Mouse (Mus musculus) embryonic facial prominence, embryonic 14.5 days (tissue): Measurements from ENCODE around the gene Atf2. TPM values are rescaled to one million over a fixed set of nuclear protein-coding genes. Genes with fewer than 3 reads are reported as not detected.
"Not testable (repeated sequence)": the region's sequence is repeated elsewhere in the genome, so short reads cannot be mapped to it uniquely, and the experiment has no call there.

ENCODE experiments used
- ATAC-seq: fragments of 200-750 bp; cut with Nextera tagmentation; 2 replicates; pipeline ENCODE4 v1.8.0; 2017; ENCODE audit warnings: low read depth, moderate number of reproducible peaks, moderate TSS enrichment
- DNase-seq: peaks from one replicate; pipeline ENCODE4 v3.0.0-alpha.2; 2015; ENCODE audit warnings: low spot score
- H3K27ac ChIP-seq: fragments of 300-500 bp; sonication (generic); replicated peaks from 2 replicates; pipeline ENCODE4 v1.5.1; 2014; ENCODE audit warnings: low read depth, mild to moderate bottlenecking, low read length, moderate library complexity
- H3K27me3 ChIP-seq: fragments of 300-500 bp; sonication (generic); replicated peaks from 2 replicates; pipeline ENCODE4 v1.6.1; 2014; ENCODE audit warnings: low read length; ENCODE audit not compliant: control insufficient read depth, insufficient read depth
- H3K36me3 ChIP-seq: fragments of 300-500 bp; sonication (generic); 2 replicates; pipeline ENCODE4 v1.6.1; 2014; ENCODE audit warnings: low read length, mixed read lengths; ENCODE audit not compliant: control insufficient read depth, insufficient read depth
- H3K4me1 ChIP-seq: fragments of 300-500 bp; sonication (generic); 2 replicates; pipeline ENCODE4 v1.6.1; 2014; ENCODE audit warnings: antibody characterized with exemption, low read length; ENCODE audit not compliant: control insufficient read depth, insufficient read depth
- H3K4me2 ChIP-seq: fragments of 300-500 bp; sonication (generic); 2 replicates; pipeline ENCODE4 v1.6.1; 2014; ENCODE audit warnings: low read depth, mild to moderate bottlenecking, low read length, moderate library complexity, mixed read lengths
- H3K4me3 ChIP-seq: fragments of 300-500 bp; sonication (generic); 2 replicates; pipeline ENCODE4 v1.5.1; 2014; ENCODE audit warnings: low read depth, mild to moderate bottlenecking, low read length
- H3K9ac ChIP-seq: fragments of 300-500 bp; sonication (generic); 2 replicates; pipeline ENCODE4 v1.6.1; 2014; ENCODE audit warnings: low read depth, mild to moderate bottlenecking, low read length, moderate library complexity, mixed read lengths
- H3K9me3 ChIP-seq: fragments of 300-500 bp; sonication (generic); 2 replicates; pipeline ENCODE4 v1.6.1; 2016; ENCODE audit warnings: low read length; ENCODE audit not compliant: control insufficient read depth
- WGBS: fragments of 180-500 bp; shearing (Covaris S2); extraction: QIAGEN DNeasy Blood & Tissue Kit; methylation state at CpG from one replicate; pipeline ENCODE4 v1.1.7; 2014; 5-methylcytosine and 5-hydroxymethylcytosine counted together
- polyA plus RNA-seq: library from polyadenylated mRNA; unstranded; fragments of >200 nt; fragmentation: Nextera tagmentation; extraction: Ambion mirVana; gene quantifications from 2 replicates; pipeline ENCODE4 v1.2.1, GENCODE M21; 2014

The Atf2 gene
- polyA plus RNA-seq, 1 experiment from 2014 or later = 48.4 TPM

DNA sequence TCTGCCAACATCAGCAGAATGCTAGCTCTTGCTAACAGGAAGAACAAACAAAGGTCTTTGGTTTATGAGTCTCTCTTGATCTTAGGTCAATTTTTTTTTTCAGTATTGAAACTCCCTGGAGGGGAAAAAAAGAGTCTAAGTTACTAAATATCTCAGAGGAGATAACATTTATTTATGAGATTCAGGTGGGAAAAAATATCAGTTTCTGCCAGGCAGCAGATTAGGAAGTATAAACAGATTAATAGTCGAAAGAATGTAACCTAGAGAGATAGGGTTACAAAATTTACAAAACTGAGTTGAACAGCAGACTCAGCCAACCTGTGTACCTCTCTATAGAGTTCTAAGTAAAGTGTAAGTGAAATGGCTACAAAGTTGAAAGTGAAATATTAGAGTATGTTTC lies 7.9 kb upstream of the Atf2 start:
- DNase-seq (no peak), ATAC-seq (no peak)
- Histone ChIP-seq H3K27ac (no peak overlapping the region), H3K36me3 (no peaks in the 10 kb centered on the region), H3K4me1 (no peaks in the 10 kb centered on the region), H3K9me3 (no peaks in the 10 kb centered on the region), H3K4me3 (no peak overlapping the region), H3K4me2 (no peak overlapping the region), H3K27me3 (no peaks in the 10 kb centered on the region), H3K9ac (no peak overlapping the region)
- WGBS = 61% methylated on average over 1 of the region's 1 CpGs

DNA sequence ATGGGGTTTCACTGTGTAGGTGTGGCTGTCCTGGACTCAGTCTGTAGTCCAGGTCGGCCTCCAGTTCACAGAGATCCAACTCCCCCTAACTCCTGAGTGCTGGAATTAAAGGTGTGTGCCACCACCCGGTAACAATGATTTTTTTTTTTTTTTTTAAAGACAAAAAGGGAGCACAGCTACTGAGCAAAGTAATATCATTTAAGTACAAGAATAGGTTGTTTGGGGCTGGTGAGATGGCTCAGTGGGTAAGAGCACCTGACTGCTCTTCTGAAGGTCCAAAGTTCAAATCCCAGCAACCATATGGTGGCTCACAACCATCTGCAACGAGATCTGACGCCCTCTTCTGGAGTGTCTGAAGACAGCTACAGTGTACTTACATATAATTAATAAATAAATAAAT lies 4.5 kb upstream of the Atf2 start:
- H3K27ac ChIP-seq, ATAC-seq, H3K9me3 ChIP-seq, H3K4me1 ChIP-seq, H3K4me3 ChIP-seq, DNase-seq, H3K9ac ChIP-seq, H3K27me3 ChIP-seq, H3K36me3 ChIP-seq, H3K4me2 ChIP-seq: not testable (repeated sequence)
- 70% methylated on average over 4 of the region's 4 CpGs for WGBS

DNA sequence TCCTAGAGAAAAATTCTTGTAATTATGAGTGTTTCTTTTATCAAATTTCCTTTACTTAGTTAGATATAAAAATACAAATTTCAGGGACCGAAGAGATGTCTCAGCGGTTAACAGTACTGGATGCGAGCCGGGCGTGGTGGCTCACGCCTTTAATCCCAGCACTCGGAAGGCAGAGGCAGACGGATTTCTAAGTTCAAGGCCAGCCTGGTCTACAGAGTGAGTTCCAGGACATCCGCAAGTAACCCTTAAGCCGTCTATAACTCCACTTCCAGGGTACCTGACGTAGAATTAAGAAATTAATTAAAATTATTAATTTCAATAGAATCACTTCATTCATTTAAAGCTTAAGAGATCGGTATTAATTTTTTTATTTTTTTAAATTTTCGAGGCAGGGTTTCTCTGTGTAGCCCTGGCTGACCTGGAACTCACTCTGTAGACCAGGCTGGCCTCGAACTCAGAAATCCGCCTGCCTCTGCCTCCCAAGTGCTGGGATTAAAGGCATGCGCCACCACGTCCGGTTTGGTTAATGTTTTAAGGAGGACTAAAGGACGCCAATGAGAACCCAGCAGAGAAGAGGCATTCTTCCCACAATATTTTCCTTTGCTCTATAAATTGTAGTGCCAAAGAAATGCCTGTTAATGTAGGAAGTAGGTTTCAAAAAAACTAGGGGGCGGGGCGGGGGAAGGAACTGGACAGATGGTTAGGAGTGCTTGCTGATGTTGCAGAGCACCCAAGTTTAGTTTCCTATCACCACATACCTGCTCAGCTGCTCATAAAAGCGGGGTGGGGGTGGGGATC lies 1.2 kb upstream of the Atf2 start:
- Histone ChIP-seq H3K9ac (peak overlapping the region; percentile 67), H3K27ac (peak overlapping the region; percentile 83), H3K9me3 (no peaks in the 10 kb centered on the region), H3K27me3 (no peaks in the 10 kb centered on the region), H3K4me2 (peak overlapping the region; percentile 71), H3K4me1 (peaks cover 3% of the 10 kb centered on the region), H3K4me3 (peak overlapping the region; percentile 95), H3K36me3 (0 out of 2 replicates have a peak, but pooled peaks cover 4% of the 10 kb centered on the region)
- 64% methylated on average over 22 of the region's 22 CpGs for WGBS
- DNase-seq (no peak), ATAC-seq (no peak)

DNA sequence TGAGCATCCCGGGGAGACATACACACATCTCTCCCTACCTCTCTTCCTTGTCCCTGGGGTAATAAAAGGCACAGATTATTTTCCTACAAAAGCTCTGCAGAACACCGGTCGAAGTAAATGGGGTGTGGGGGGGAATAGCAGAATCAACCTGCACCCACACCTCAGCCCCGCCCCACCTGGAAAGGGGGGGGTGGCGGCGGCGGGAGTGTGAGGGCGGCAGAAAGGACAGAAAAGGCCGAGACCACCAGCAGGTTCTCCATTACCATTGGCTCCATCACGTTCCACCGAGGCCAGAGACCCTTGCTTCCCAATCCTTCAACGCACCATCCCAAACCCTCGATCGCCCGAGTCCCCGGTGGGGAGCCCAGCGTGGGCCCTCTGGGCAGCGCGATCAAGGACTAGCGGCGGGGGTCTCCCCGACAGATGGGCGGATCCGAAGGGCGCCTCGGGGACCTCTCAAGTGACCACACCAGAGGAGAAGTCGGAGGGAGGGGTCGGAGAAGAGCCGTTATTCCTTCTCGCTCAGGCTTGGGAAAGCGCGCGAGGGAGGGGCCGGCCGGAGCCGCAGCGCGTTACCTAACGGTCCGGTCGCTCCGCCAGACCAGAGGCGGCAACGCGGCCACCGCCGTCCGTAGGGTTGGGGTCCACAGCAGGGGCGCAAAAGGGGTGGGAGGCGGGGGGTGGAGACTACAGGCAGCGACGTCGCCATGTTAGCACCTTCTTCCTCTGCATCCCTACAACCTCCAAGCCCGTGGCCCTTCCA lies 557 bp downstream of the Atf2 start:
- H3K27ac ChIP-seq = peak overlapping the region; percentile 92
- 0 out of 2 replicates have a peak, but pooled peaks cover 4% of the 10 kb centered on the region for H3K36me3 ChIP-seq
- ATAC-seq (peak; percentile 58), DNase-seq (peak; percentile 60)
- peak overlapping the region; percentile 95 for H3K4me3 ChIP-seq
- peak overlapping the region; percentile 67 for H3K4me2 ChIP-seq
- peak overlapping the region; percentile 98 for H3K9ac ChIP-seq
- no peaks in the 10 kb centered on the region for H3K27me3 ChIP-seq
- WGBS = 0% methylated on average over 28 of the region's 54 CpGs
- no peaks in the 10 kb centered on the region for H3K9me3 ChIP-seq
- H3K4me1 ChIP-seq = peaks cover 3% of the 10 kb centered on the region

DNA sequence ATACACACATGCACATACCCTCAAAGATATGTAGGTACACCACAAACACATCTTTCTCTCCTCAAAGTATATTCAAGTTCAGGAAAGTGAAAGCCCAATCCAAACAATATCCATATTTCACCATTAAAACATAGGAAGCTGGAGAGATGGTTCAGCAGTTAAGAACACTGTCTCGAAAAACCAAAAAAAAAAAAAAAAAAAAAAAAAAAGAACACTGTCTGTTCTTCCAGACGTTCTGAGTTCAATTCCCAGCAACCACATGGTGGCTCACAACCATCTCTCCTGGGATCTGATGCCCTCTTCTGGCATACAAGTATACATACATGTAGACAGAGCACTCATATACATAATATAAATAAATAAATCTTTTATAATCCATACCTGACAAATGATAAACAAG lies 6.4 kb downstream of the Atf2 start:
- H3K4me1 ChIP-seq = no peaks in the 10 kb centered on the region
- H3K4me2 ChIP-seq = no peak overlapping the region
- ATAC-seq (no peak), DNase-seq (no peak)
- WGBS = 79% methylated on average over 2 of the region's 2 CpGs
- H3K9ac ChIP-seq = no peak overlapping the region
- 0 out of 2 replicates have a peak, but pooled peaks cover 4% of the 10 kb centered on the region for H3K36me3 ChIP-seq
- H3K9me3 ChIP-seq = no peaks in the 10 kb centered on the region
- H3K27me3 ChIP-seq = no peaks in the 10 kb centered on the region
- H3K4me3 ChIP-seq = no peak overlapping the region
- H3K27ac ChIP-seq = no peak overlapping the region

DNA sequence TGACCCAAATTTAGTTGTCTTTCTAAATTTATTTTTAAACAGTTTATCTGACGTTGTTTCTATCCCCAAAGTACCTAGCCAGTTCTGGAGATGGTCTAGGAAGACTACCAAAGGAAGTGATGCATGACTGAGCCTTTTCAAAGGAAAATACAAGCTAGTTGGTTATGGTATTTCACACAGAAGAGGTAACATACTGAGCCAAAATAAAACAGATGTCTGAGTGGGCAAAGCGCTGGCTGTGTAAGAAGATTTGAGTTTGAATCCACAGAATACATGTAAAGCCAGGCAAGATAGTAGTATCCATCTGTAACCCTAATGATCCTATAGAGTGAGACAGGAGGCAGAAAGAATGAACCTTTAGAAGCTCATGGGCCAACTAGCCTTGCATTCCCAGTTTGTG lies 14.5 kb downstream of the Atf2 start:
- Histone ChIP-seq H3K4me3 (no peak overlapping the region), H3K9me3 (no peaks in the 10 kb centered on the region), H3K4me2 (no peak overlapping the region), H3K27ac (no peak overlapping the region), H3K36me3 (peaks cover 26% of the 10 kb centered on the region), H3K9ac (no peak overlapping the region), H3K27me3 (no peaks in the 10 kb centered on the region), H3K4me1 (no peaks in the 10 kb centered on the region)
- ATAC-seq (no peak), DNase-seq (no peak)
- WGBS = 91% methylated on average over 2 of the region's 2 CpGs

DNA sequence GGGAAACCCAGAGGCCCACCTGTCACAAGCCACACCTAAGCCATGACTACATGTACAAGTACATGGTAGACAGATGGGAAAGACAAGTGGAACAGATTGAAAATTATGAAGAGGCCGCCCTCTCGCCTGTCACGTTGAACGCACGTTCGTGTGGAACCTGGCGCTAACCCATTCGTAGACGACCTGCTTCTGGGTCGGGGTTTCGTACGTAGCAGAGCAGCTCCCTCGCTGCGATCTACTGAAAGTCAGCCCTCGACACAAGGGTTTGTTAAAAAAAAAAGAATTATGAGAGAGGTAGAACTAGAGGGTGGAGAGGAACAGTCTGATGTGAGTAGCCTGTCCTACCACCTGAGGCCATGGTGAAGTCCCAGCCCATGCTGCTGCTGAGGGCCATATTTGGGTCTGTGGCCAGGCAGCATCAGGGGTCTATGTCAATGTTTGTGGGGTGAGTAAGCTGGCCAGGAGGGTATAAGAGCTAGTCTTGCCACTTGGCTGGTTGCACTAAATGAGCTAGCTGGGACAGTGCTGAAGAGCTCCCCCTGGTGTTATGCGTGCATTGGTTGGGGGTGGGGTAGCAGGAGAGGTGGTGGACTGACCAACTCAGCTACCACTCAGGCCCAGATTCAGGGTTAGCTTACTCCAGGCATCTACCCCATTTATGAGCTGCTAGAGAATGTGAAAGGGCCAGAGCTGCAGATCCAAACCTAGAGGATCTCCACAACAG lies 24.5 kb downstream of the Atf2 start:
- 82% methylated on average over 16 of the region's 16 CpGs for WGBS
- no peak for DNase-seq
- peaks cover 31% of the 10 kb centered on the region for H3K36me3 ChIP-seq
- no peaks in the 10 kb centered on the region for H3K4me1 ChIP-seq
- H3K9ac ChIP-seq = no peak overlapping the region
- H3K27me3 ChIP-seq = no peaks in the 10 kb centered on the region
- no peak overlapping the region for H3K4me3 ChIP-seq
- H3K27ac ChIP-seq = no peak overlapping the region
- no peaks in the 10 kb centered on the region for H3K9me3 ChIP-seq
- H3K4me2 ChIP-seq = no peak overlapping the region
- ATAC-seq = no peak

DNA sequence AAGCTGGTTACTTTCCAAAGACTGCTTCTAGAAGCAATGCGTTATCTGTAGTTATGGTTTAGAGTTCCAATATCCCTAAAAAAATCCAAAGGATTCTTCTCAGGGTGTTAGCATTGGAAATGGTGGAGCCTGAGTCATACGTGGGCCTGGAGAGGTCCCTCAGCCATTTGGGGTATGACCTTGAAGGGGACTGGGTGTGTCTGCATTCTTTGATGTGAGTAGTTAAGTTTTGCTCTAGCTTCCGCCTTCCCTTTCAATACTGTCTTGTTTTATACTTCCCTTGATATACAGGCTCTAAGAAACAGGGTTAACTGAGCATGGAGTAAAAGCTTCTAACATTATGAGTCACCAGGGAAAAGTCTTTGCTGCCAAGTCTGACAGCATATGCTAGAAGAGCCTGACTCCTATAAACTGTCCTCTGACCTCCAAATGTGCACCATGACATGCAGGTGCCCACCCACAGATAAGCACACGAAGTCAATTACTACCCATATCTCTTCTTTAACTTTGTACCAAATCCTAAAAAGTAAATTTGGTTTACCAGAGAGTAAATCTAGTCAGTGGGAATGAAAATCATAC lies 32.3 kb downstream of the Atf2 start:
- H3K4me1 ChIP-seq = no peaks in the 10 kb centered on the region
- 82% methylated on average over 4 of the region's 4 CpGs for WGBS
- H3K9ac ChIP-seq = no peak overlapping the region
- peaks cover 8% of the 10 kb centered on the region for H3K36me3 ChIP-seq
- ATAC-seq (no peak), DNase-seq (no peak)
- H3K9me3 ChIP-seq = no peaks in the 10 kb centered on the region
- no peak overlapping the region for H3K4me2 ChIP-seq
- no peak overlapping the region for H3K4me3 ChIP-seq
- no peak overlapping the region for H3K27ac ChIP-seq
- H3K27me3 ChIP-seq = no peaks in the 10 kb centered on the region
